Mouse (Mus musculus): Measurements from ENCODE around the gene Hck. TPM values are rescaled to one million over a fixed set of nuclear protein-coding genes. Genes with fewer than 3 reads are reported as not detected.

Hck gene
- polyA plus RNA-seq, 1 experiment from 2014 or later, result 1.9 TPM

DNA sequence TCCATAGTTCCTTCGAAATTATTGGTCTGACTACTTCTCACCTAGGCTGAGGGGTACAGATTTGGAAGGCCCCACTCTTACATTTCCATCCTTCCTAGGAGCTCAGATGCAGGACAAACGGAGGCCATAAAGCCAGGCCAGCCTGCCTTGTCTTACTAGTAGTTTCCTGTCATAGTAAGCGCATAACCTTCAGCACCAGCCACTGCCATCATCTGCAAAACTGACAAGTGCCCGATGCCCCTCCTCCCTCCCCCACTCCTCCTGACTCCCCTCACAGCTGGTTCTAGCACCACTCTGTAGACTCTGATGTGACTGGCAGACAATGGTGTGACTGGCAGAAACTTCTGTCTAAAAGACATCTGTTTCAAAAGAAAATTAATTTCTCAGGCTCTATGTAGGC, 22.1 kb upstream of the Hck start:
- no peak overlapping the region for H3K27ac ChIP-seq (ENCODE audit: low read depth, low read length)
- no peak for ATAC-seq
- no peak overlapping the region for H3K9ac ChIP-seq (ENCODE audit: low read length)
- DNase-seq (ENCODE audit: low spot score), result no peak
- H3K4me2 ChIP-seq (ENCODE audit: low read length), result no peak overlapping the region
- H3K36me3 ChIP-seq (ENCODE audit: control insufficient read depth, insufficient read depth, low read length), result no peaks in the 10 kb centered on the region
- H3K4me1 ChIP-seq (ENCODE audit: control insufficient read depth, insufficient read depth, low read length), result no peaks in the 10 kb centered on the region
- H3K9me3 ChIP-seq (replicated peaks; ENCODE audit: control insufficient read depth, low read length), result no peaks in the 10 kb centered on the region
- no peak overlapping the region for H3K4me3 ChIP-seq (ENCODE audit: low read depth, low read length)
- H3K27me3 ChIP-seq (replicated peaks; ENCODE audit: control insufficient read depth, insufficient read depth, low read length), result no peaks in the 10 kb centered on the region
- 85% methylated on average over 4 of the region's 4 CpGs for WGBS

DNA sequence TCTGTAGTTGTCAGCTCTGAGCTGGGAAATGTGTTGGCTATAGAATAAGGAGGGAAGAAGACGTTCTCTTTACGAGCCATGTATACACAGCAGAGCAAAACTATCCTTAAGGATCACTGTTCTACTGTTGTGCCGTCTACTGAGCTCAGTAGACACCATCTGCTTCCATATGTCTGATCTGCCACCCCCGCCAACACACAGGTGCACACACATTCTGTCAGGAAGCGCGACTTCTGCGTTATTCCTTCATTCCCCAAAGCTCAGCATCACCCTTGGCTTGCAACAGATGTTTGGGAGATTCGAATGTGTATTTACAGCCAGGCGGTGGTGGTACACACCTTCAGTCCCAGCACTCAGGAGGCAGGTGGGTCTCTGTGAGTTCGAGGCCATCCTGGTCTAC, 21.2 kb upstream of the Hck start:
- Histone ChIP-seq H3K36me3 (ENCODE audit: control insufficient read depth, insufficient read depth, low read length) (no peaks in the 10 kb centered on the region), H3K27ac (ENCODE audit: low read depth, low read length) (no peak overlapping the region), H3K9me3 (replicated peaks; ENCODE audit: control insufficient read depth, low read length) (no peaks in the 10 kb centered on the region), H3K9ac (ENCODE audit: low read length) (no peak overlapping the region), H3K4me2 (ENCODE audit: low read length) (no peak overlapping the region), H3K4me1 (ENCODE audit: control insufficient read depth, insufficient read depth, low read length) (no peaks in the 10 kb centered on the region), H3K4me3 (ENCODE audit: low read depth, low read length) (no peak overlapping the region), H3K27me3 (replicated peaks; ENCODE audit: control insufficient read depth, insufficient read depth, low read length) (no peaks in the 10 kb centered on the region)
- no peak for DNase-seq (ENCODE audit: low spot score)
- 88% methylated on average over 10 of the region's 10 CpGs for WGBS
- ATAC-seq, result no peak

DNA sequence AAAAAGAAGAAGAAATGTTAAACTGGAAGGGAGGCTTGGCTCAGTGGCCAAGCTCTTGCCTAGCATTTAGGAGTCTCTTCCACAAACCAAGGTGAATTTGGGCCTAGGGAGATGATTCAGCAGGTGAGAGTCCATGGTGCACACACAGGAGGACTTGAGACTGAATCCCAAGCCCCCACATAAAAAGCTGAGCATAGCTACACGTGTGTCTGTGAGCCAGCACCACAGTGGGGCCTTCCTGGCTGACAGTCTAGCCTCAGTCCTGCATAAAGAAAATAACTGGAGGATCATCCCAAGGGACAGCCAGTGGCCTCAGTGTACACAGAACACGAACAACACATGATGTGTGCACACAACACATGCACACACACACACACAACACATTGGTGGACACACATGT, 19.0 kb upstream of the Hck start:
- Histone ChIP-seq H3K4me1 (ENCODE audit: control insufficient read depth, insufficient read depth, low read length) (no peaks in the 10 kb centered on the region), H3K9ac (ENCODE audit: low read length) (no peak overlapping the region), H3K27me3 (replicated peaks; ENCODE audit: control insufficient read depth, insufficient read depth, low read length) (no peaks in the 10 kb centered on the region), H3K4me2 (ENCODE audit: low read length) (no peak overlapping the region), H3K4me3 (ENCODE audit: low read depth, low read length) (no peak overlapping the region), H3K36me3 (ENCODE audit: control insufficient read depth, insufficient read depth, low read length) (no peaks in the 10 kb centered on the region), H3K9me3 (replicated peaks; ENCODE audit: control insufficient read depth, low read length) (no peaks in the 10 kb centered on the region), H3K27ac (ENCODE audit: low read depth, low read length) (no peak overlapping the region)
- WGBS, result 67% methylated on average over 2 of the region's 2 CpGs
- DNase-seq (ENCODE audit: low spot score) (no peak), ATAC-seq (no peak)

DNA sequence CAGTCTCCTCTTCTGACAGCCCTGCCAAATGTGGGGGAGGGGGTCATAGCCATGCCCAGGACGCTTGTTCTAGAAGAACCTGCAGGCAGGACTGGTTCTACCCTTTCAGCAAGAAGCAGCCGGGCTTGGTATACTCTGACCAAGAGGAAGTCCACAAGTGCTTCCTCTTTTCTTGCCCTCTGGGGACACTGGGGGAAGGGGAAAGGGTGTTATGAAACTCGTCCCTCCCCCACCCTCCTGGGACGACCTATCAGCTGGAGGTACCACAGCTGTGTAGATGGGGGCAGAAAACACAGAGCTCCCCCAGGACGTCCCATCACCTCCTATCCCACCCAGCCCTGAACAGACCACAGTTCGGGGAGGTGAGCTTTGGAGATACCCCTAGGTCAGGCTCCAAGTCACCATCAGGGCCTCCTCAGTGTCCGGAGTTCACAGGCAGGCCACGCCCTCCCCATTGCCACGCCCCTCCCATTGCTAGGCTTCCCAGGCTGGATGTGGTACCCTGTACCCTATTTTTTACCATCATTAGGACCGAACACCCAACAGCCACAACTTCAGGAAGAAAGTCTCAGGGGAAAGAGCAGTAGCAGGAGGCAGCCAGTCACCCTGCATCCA, 17.6 kb upstream of the Hck start:
- H3K4me3 ChIP-seq (ENCODE audit: low read depth, low read length), result no peak overlapping the region
- no peaks in the 10 kb centered on the region for H3K27me3 ChIP-seq (replicated peaks; ENCODE audit: control insufficient read depth, insufficient read depth, low read length)
- no peak overlapping the region for H3K4me2 ChIP-seq (ENCODE audit: low read length)
- H3K9me3 ChIP-seq (replicated peaks; ENCODE audit: control insufficient read depth, low read length), result no peaks in the 10 kb centered on the region
- no peaks in the 10 kb centered on the region for H3K4me1 ChIP-seq (ENCODE audit: control insufficient read depth, insufficient read depth, low read length)
- no peak overlapping the region for H3K9ac ChIP-seq (ENCODE audit: low read length)
- H3K36me3 ChIP-seq (ENCODE audit: control insufficient read depth, insufficient read depth, low read length), result no peaks in the 10 kb centered on the region
- WGBS, result 45% methylated on average over 10 of the region's 10 CpGs
- DNase-seq (ENCODE audit: low spot score) (no peak), ATAC-seq (no peak)
- no peak overlapping the region for H3K27ac ChIP-seq (ENCODE audit: low read depth, low read length)

DNA sequence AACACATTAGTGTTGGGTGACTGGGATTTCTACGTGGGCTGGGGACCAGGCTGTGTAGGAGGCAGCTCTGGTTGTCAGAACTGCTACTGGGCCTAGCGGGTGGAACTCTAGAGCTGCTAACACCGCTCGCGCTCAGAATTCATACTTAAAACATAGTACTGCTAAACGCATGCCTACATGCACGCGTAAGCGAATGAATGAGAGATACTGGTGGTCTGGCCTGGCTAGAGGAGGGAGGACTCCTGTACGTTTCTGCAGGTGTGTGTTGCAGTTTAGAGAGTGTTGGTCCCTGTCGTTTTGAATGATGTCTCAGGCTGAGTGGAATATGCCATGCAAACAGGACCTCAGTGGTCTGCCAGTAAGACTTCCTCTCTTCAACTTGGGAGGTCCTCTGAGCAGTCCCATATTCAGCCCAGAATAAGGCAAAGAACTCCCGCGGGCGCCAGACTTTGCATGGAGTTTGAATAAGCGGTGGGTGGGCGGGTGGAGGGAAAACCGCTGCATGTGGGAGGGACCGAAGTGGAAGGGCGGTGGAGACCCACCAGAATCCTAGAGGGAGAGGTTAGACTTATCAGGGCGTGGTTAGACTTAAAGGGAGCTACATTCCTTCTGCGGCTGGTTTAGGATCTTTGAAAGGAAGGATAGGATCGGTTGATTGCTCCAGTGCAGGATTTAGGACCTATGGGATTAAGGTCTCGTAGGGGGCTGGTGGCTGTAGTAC, 1.1 kb upstream of the Hck start:
- H3K9ac ChIP-seq (ENCODE audit: low read length), result no peak overlapping the region
- peak; percentile 13 for DNase-seq (ENCODE audit: low spot score)
- H3K9me3 ChIP-seq (replicated peaks; ENCODE audit: control insufficient read depth, low read length), result no peaks in the 10 kb centered on the region
- WGBS, result 31% methylated on average over 23 of the region's 23 CpGs
- no peaks in the 10 kb centered on the region for H3K36me3 ChIP-seq (ENCODE audit: control insufficient read depth, insufficient read depth, low read length)
- H3K4me2 ChIP-seq (ENCODE audit: low read length), result peak overlapping the region; percentile 20; the same call in 1 of the 2 replicates
- H3K4me1 ChIP-seq (ENCODE audit: control insufficient read depth, insufficient read depth, low read length), result no peaks in the 10 kb centered on the region
- no peak for ATAC-seq
- no peak overlapping the region for H3K27ac ChIP-seq (ENCODE audit: low read depth, low read length)
- H3K4me3 ChIP-seq (ENCODE audit: low read depth, low read length), result no peak overlapping the region
- peaks cover 24% of the 10 kb centered on the region for H3K27me3 ChIP-seq (replicated peaks; ENCODE audit: control insufficient read depth, insufficient read depth, low read length)

DNA sequence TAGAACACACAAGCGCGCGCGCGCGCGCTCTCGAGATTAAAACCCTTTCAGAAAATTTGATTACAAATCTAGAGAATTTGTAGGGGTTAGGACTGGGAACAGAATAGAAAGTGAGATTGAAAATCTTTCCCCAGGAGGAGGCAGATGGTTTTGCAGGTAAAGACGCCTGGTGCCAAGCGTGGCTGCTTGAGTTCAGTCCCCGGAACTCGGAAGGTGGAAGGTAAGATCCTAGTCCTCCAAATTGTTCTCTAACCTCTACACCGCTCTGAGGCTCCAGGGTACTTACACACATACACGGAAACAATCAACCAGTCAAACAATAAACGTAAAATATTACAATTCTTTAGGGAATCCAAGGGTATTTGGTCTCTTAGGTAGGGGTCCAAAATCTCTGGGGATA, 466 bp upstream of the Hck start:
- Histone ChIP-seq H3K4me3 (ENCODE audit: low read depth, low read length) (peak overlapping the region; percentile 30; the same call in 1 of the 2 replicates), H3K9ac (ENCODE audit: low read length) (no peak overlapping the region), H3K4me2 (ENCODE audit: low read length) (peak overlapping the region; percentile 63), H3K4me1 (ENCODE audit: control insufficient read depth, insufficient read depth, low read length) (no peaks in the 10 kb centered on the region), H3K27me3 (replicated peaks; ENCODE audit: control insufficient read depth, insufficient read depth, low read length) (peaks cover 24% of the 10 kb centered on the region), H3K36me3 (ENCODE audit: control insufficient read depth, insufficient read depth, low read length) (no peaks in the 10 kb centered on the region), H3K9me3 (replicated peaks; ENCODE audit: control insufficient read depth, low read length) (no peaks in the 10 kb centered on the region), H3K27ac (ENCODE audit: low read depth, low read length) (no peak overlapping the region)
- DNase-seq (ENCODE audit: low spot score) (no peak), ATAC-seq (no peak)
- 2% methylated on average over 15 of the region's 15 CpGs for WGBS

DNA sequence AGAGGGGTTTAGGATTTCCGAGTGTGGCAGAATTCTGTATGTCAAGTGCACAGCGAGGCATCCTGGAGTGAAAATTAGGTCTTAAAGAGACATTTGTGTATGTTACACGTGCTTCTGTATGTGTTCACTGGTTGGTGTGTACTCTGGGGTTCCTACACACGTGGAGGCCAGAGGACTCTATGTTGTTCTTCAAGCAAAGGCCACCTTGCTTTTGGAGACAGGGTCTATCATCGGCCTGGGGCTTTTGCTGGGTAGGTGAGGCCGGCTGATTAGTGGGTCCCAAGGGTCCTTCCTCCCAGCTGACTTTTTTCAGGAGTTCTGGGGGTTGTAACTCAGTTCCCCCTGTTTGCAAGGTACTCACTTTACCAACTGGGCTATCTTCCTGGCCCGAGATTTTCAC, 1.3 kb downstream of the Hck start:
- DNase-seq (ENCODE audit: low spot score) (no peak), ATAC-seq (no peak)
- Histone ChIP-seq H3K4me3 (ENCODE audit: low read depth, low read length) (no peak overlapping the region), H3K9me3 (replicated peaks; ENCODE audit: control insufficient read depth, low read length) (no peaks in the 10 kb centered on the region), H3K27ac (ENCODE audit: low read depth, low read length) (no peak overlapping the region), H3K4me2 (ENCODE audit: low read length) (no peak overlapping the region), H3K9ac (ENCODE audit: low read length) (no peak overlapping the region), H3K27me3 (replicated peaks; ENCODE audit: control insufficient read depth, insufficient read depth, low read length) (peaks cover 24% of the 10 kb centered on the region), H3K36me3 (ENCODE audit: control insufficient read depth, insufficient read depth, low read length) (no peaks in the 10 kb centered on the region), H3K4me1 (ENCODE audit: control insufficient read depth, insufficient read depth, low read length) (no peaks in the 10 kb centered on the region)
- 72% methylated on average over 7 of the region's 7 CpGs for WGBS

DNA sequence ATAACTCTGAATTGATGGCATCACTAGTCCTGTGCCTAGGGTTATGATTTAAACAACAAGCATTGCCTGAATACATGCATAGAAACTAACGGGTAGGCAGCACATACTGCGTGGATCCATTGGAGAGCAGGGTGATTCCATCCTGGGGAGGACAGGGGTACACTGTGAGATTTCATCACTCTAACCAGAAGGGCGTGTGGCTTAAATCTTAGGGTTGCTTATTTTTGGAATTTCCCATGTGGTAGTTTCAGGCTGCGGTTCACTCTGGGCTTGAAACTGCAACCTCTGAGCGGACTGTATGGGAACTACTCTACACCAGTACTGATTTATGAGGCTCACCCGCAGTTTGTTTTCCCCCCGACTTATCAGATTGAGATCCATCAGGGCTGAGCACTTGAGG, 3.0 kb downstream of the Hck start:
- no peaks in the 10 kb centered on the region for H3K4me1 ChIP-seq (ENCODE audit: control insufficient read depth, insufficient read depth, low read length)
- H3K27me3 ChIP-seq (replicated peaks; ENCODE audit: control insufficient read depth, insufficient read depth, low read length), result peaks cover 24% of the 10 kb centered on the region
- H3K9me3 ChIP-seq (replicated peaks; ENCODE audit: control insufficient read depth, low read length), result no peaks in the 10 kb centered on the region
- H3K9ac ChIP-seq (ENCODE audit: low read length), result no peak overlapping the region
- no peak overlapping the region for H3K4me2 ChIP-seq (ENCODE audit: low read length)
- no peaks in the 10 kb centered on the region for H3K36me3 ChIP-seq (ENCODE audit: control insufficient read depth, insufficient read depth, low read length)
- H3K27ac ChIP-seq (ENCODE audit: low read depth, low read length), result no peak overlapping the region
- ATAC-seq (no peak), DNase-seq (ENCODE audit: low spot score) (no peak)
- 91% methylated on average over 7 of the region's 7 CpGs for WGBS
- no peak overlapping the region for H3K4me3 ChIP-seq (ENCODE audit: low read depth, low read length)

DNA sequence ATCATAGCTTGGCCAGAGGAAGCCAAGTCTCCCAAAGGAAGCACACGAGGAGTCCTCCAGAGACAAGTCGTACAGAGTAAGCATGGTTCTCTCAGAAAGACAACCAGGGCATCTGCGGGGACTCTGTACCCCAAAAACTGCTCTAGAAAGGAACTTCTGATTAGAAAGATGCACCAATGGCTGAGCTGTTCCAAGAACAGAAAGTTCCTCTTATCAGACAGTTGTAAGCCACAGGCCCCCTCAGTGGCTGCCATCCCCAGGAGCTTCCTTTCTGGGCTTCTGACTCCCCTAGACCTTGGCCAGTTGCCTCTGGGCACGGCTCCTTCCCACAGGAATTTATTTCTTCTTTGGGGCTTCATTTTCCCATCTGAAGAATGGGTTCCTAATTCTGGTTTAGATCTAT, 7.4 kb downstream of the Hck start:
- no peak overlapping the region for H3K27ac ChIP-seq (ENCODE audit: low read depth, low read length)
- DNase-seq (ENCODE audit: low spot score) (no peak), ATAC-seq (no peak)
- no peaks in the 10 kb centered on the region for H3K9me3 ChIP-seq (replicated peaks; ENCODE audit: control insufficient read depth, low read length)
- H3K27me3 ChIP-seq (replicated peaks; ENCODE audit: control insufficient read depth, insufficient read depth, low read length), result no peaks in the 10 kb centered on the region
- H3K4me1 ChIP-seq (ENCODE audit: control insufficient read depth, insufficient read depth, low read length), result no peaks in the 10 kb centered on the region
- no peak overlapping the region for H3K9ac ChIP-seq (ENCODE audit: low read length)
- WGBS, result 84% methylated on average over 4 of the region's 4 CpGs
- no peak overlapping the region for H3K4me2 ChIP-seq (ENCODE audit: low read length)
- no peaks in the 10 kb centered on the region for H3K36me3 ChIP-seq (ENCODE audit: control insufficient read depth, insufficient read depth, low read length)
- H3K4me3 ChIP-seq (ENCODE audit: low read depth, low read length), result no peak overlapping the region
